Mouse (Mus musculus): ENCODE measurements around the gene Slco3a1.

GRCm38 (mm10) chr7:74554608-74555311 lies at the start of gene Slco3a1:
- peak; percentile 64 for TF ChIP-seq CTCF (IDR thresholded peaks at IDR 0.05; ENCODE audit: borderline replicate concordance, insufficient read depth, low read depth, low read length)
- no peak; the same call in 1 of the 2 replicates for TF ChIP-seq POLR2A (IDR thresholded peaks at IDR 0.05; ENCODE audit: borderline replicate concordance, insufficient read depth, low read length)

Measured in cerebellum, adult 2 months (tissue).